Mouse (Mus musculus) bone marrow macrophage, adult 2 months (primary cell): ENCODE measurements around the gene Lmo1.

Experiments used
- CTCF ChIP-seq: IDR thresholded peaks from 2 replicates; pipeline ENCODE4 v1.5.1; 2012; ENCODE audit warnings: low read depth, mild to moderate bottlenecking, low read length, moderate library complexity
- POLR2A ChIP-seq: IDR thresholded peaks from 2 replicates; pipeline ENCODE4 v1.6.1; 2012; ENCODE audit warnings: mild to moderate bottlenecking, low read depth, low read length, borderline replicate concordance

DNA sequence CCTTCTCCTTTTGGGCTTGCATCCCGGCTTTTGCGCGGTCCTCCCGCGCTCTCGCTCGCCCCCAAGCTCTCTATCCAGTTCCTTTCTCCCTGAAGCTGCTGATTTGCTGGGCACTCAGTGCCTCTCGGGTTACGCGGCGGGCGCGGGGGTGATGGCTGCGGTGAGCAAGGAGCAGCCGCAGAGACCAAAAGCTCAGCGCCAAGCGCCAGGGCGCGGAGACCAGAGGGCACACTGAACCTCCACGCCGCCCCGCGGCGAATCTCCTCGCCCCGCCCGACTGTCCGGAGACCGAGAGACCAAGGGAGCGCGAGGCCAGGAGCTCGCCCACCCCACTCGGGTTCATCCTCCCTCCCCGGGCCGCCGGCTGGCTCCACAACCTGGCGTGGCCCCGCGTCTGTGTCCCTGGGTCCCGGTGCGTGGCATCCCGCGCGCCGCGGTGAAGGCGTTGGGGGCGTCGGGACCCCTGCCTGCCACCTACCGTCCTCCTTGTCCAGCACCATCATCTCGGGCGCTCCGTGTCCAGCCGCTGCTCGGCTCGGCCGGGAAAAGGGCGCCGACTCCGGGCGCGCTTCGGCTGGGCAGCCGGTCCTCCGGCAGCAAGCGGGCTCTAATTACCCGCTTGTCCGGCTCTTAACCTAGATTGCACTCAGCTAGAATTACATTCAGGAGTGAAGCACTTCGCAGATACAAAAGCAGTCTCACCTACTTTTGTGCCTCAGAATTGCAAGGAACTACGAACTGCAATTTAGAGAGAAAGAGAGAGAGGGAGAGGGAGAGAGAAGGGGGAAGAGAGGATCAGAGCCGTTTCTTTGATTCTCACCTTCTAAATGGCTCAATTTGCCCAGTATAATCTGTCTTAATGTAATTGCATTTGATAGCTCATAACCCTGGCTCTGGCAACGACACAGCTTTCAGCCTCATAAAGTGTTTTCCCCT lies 5.2 kb downstream of the Lmo1 start:
- no peak for TF ChIP-seq POLR2A
- TF ChIP-seq CTCF: no peak
